Mouse (Mus musculus): ENCODE measurements at regions not wholly inside any gene's neighbourhood (a gene's known extent, or its start where the extent isn't known, plus 50 kb on each side); places are given as distances from the start of the nearest gene placed in this dataset.

- TF ChIP-seq CTCF (IDR thresholded peaks at IDR 0.05; ENCODE audit: extremely low read depth, insufficient read depth, low read length) = no peak
- no peak for TF ChIP-seq POLR2A (IDR thresholded peaks at IDR 0.05; ENCODE audit: extremely low read depth, insufficient read depth, low read length)
Measured at GRCm38 (mm10) chr7:113682271-113682670, 83.5 kb upstream of the Spon1 start.

Data from cortical plate, adult 2 months (tissue).